Mouse (Mus musculus): ENCODE results near the gene Fam180a. TPM values are rescaled to one million over a fixed set of nuclear protein-coding genes. Genes with fewer than 3 reads are reported as not detected.

Gene Fam180a
- total and polyA plus RNA-seq, 3 experiments: not detected

DNA sequence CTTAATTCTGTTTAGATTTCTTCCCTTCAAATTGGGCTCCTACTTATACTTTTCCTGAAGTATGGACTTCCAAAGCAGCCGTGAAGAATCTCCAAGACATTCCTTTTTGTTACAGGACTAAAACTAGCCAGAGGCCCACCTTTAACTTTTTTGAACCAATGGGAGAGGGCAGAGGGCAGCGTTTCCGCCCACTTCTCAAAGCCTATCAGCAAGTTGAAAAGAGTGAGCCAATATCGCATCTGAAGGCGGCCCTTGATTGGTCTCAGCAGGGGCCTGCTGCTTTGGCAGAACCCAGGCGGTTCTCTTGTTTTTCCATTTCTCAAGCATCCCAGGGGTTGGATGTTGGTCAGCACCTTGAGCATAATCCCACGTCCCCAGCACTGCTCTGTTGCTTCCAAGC is 17.9 kb downstream of the Fam180a start, which contains the start of gene Slc13a4:
TSS of gene Slc13a4 (minus strand) at position 95 of the 400 bp plus-strand sequence.
- dilution Hi-C loops (cut with MboI; ENCODE audit: extremely low pct_ligation_motif_present, extremely low pct_unique_long_range_greater_than_20kb, low sequenced_read_pairs): no loop called here
- Histone ChIP-seq H3K9ac (ENCODE audit: insufficient read depth, low read depth) (no peak within 1 kb of the TSS), H3K79me2 (replicated peaks; ENCODE audit: control insufficient read depth, extremely low read depth, insufficient read depth, poor library complexity, severe bottlenecking) (no peaks in the 10 kb centered on the region), H3K4me3 (replicated peaks in 1 of 3; ENCODE audit: low read depth in 2 of 3, low read length in 2 of 3, poor library complexity in 1 of 3) (no peak within 1 kb of the TSS), H3K4me2 (ENCODE audit: insufficient read depth, low read depth, poor library complexity, severe bottlenecking) (no peak within 1 kb of the TSS), H3K27me3 (replicated peaks) (no peaks in the 10 kb centered on the region), H3K4me1 (ENCODE audit: control insufficient read depth in 1 of 2, insufficient read depth in 2 of 2) (peaks cover 2 to 6% of the 10 kb centered on the region in 2 experiments; a peak in 2 of 4 replicates), H3K36me3 (replicated peaks in 1 of 2; ENCODE audit: control insufficient read depth in 1 of 2, insufficient read depth in 1 of 2, low read length in 1 of 2) (no peaks in the 10 kb centered on the region), H3K9me3 (replicated peaks; ENCODE audit: low read length) (no peaks in the 10 kb centered on the region), H3K27ac (ENCODE audit: insufficient read depth, low read depth) (no peak within 1 kb of the TSS)
- in situ Hi-C loops (cut with MboI; ENCODE audit: low pct_ligation_motif_present, low pct_unique_long_range_greater_than_20kb, low sequenced_read_pairs): no loop called here
- DNase-seq (ENCODE audit: extremely low read depth): no peak
- TF ChIP-seq ZKSCAN1 (IDR thresholded peaks at IDR 0.05; ENCODE audit: borderline replicate concordance, low read depth, low read length) (no peak), MAFK (IDR thresholded peaks at IDR 0.05; ENCODE audit: insufficient replicate concordance, low read length) (no peak), KAT2A (IDR thresholded peaks at IDR 0.05; ENCODE audit: insufficient replicate concordance, low read length) (no peak)

DNA sequence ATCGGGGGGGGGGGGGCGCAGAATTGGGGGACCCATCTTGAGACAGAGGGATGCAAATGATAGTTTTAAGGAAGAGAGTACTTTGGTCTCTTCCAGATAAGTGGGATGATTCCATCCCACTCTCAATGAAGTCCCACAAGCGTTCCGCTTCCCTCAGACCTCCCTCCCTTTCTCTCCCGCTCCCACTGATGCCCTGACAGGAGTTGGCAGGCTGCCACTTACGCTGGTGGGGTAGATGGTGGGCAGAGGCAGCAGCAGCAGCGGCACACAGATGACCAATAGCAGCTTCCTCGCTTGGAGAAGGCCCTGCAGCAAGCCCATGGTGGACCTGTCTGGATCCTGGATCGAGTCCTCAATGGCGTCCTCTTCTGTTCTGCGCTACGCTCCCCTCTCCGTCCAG is 18.8 kb downstream of the Fam180a start:
- Histone ChIP-seq H3K79me2 (replicated peaks; ENCODE audit: control insufficient read depth, extremely low read depth, insufficient read depth, poor library complexity, severe bottlenecking) (no peaks in the 10 kb centered on the region), H3K4me1 (ENCODE audit: control insufficient read depth in 1 of 2, insufficient read depth in 2 of 2) (peaks cover 2 to 6% of the 10 kb centered on the region in 2 experiments; a peak in 2 of 4 replicates), H3K9me3 (replicated peaks; ENCODE audit: low read length) (no peaks in the 10 kb centered on the region), H3K36me3 (replicated peaks in 1 of 2; ENCODE audit: control insufficient read depth in 1 of 2, insufficient read depth in 1 of 2, low read length in 1 of 2) (no peaks in the 10 kb centered on the region), H3K4me3 (replicated peaks in 1 of 3; ENCODE audit: low read depth in 2 of 3, low read length in 2 of 3, poor library complexity in 1 of 3) (no peak overlapping the region), H3K27ac (ENCODE audit: insufficient read depth, low read depth) (no peak overlapping the region), H3K9ac (ENCODE audit: insufficient read depth, low read depth) (no peak overlapping the region), H3K4me2 (ENCODE audit: insufficient read depth, low read depth, poor library complexity, severe bottlenecking) (no peak overlapping the region), H3K27me3 (replicated peaks) (no peaks in the 10 kb centered on the region)
- TF ChIP-seq HCFC1 (IDR thresholded peaks at IDR 0.05; ENCODE audit: low read depth, low read length) (no peak), E2F4 (IDR thresholded peaks at IDR 0.05; ENCODE audit: insufficient replicate concordance, low read depth, low read length) (no peak), EP300 (IDR thresholded peaks at IDR 0.05; ENCODE audit: low read length) (no peak), GABPA (IDR thresholded peaks at IDR 0.05; ENCODE audit: insufficient replicate concordance, low read depth, low read length) (no peak), NELFE (IDR thresholded peaks at IDR 0.05; ENCODE audit: low read depth, low read length) (no peak), CTCF (conservative IDR thresholded peaks at IDR 0.05 in 1 of 2, IDR thresholded peaks at IDR 0.05 in 1 of 2; ENCODE audit: low read depth in 2 of 2, low read length in 2 of 2) (no peak), IRF4 (IDR thresholded peaks at IDR 0.05; ENCODE audit: low read depth, low read length) (no peak), SIN3A (IDR thresholded peaks at IDR 0.05; ENCODE audit: low read length) (no peak), MEF2A (IDR thresholded peaks at IDR 0.05; ENCODE audit: borderline replicate concordance, low read depth, low read length) (no peak), TBP (conservative IDR thresholded peaks at IDR 0.05; ENCODE audit: low read depth, low read length) (no peak), JUND (conservative IDR thresholded peaks at IDR 0.05; ENCODE audit: low read depth, low read length) (no peak), CHD1 (IDR thresholded peaks at IDR 0.05; ENCODE audit: low read depth, low read length) (no peak), CHD2 (IDR thresholded peaks at IDR 0.05; ENCODE audit: low read length) (no peak), TCF12 (IDR thresholded peaks at IDR 0.05; ENCODE audit: low read depth, low read length) (no peak), MAZ (IDR thresholded peaks at IDR 0.05; ENCODE audit: low read depth, low read length) (no peak), RCOR1 (conservative IDR thresholded peaks at IDR 0.05; ENCODE audit: low read depth, low read length) (no peak), BHLHE40 (IDR thresholded peaks at IDR 0.05; ENCODE audit: low read depth, low read length) (no peak), USF1 (IDR thresholded peaks at IDR 0.05; ENCODE audit: low read depth, low read length) (no peak), PAX5 (IDR thresholded peaks at IDR 0.05; ENCODE audit: low read length) (no peak)
- DNase-seq (ENCODE audit: extremely low read depth): no peak
- in situ Hi-C loops (cut with MboI; ENCODE audit: low pct_ligation_motif_present, low pct_unique_long_range_greater_than_20kb, low sequenced_read_pairs): no loop called here
- dilution Hi-C loops (cut with MboI; ENCODE audit: extremely low pct_ligation_motif_present, extremely low pct_unique_long_range_greater_than_20kb, low sequenced_read_pairs): no loop called here
